Mouse (Mus musculus) megakaryocyte-erythroid progenitor cell, adult 5-6 weeks (primary cell): Measurements from ENCODE around the gene Ankfy1. TPM values are rescaled to one million over a fixed set of nuclear protein-coding genes. Genes with fewer than 3 reads are reported as not detected.

Source experiments
- ATAC-seq: replicated peaks from 2 replicates; pipeline ENCODE4 v1.8.0; 2016; ENCODE audit warnings: mild to moderate bottlenecking, inconsistent platforms; ENCODE audit not compliant: severe bottlenecking, poor library complexity, low FRiP score, low TSS enrichment
- total RNA-seq, 2 experiments: library from RNA; stranded (forward) in 1 of 2; stranded (reverse) in 1 of 2; fragments of 200-1000, 215-1000 nt in 1 of 2; fragments of >200 nt in 1 of 2; fragmentation: Nextera tagmentation in 1 of 2; gene quantifications; 2 replicates each; pipeline ENCODE4 v1.2.3; 2014 to 2017

Ankfy1 gene
- total RNA-seq (2014; fragmentation: Nextera tagmentation) (27.7 and 30.3 TPM in 2 replicates), total RNA-seq (2017) (24.0 and 28.9 TPM in 2 replicates)

DNA sequence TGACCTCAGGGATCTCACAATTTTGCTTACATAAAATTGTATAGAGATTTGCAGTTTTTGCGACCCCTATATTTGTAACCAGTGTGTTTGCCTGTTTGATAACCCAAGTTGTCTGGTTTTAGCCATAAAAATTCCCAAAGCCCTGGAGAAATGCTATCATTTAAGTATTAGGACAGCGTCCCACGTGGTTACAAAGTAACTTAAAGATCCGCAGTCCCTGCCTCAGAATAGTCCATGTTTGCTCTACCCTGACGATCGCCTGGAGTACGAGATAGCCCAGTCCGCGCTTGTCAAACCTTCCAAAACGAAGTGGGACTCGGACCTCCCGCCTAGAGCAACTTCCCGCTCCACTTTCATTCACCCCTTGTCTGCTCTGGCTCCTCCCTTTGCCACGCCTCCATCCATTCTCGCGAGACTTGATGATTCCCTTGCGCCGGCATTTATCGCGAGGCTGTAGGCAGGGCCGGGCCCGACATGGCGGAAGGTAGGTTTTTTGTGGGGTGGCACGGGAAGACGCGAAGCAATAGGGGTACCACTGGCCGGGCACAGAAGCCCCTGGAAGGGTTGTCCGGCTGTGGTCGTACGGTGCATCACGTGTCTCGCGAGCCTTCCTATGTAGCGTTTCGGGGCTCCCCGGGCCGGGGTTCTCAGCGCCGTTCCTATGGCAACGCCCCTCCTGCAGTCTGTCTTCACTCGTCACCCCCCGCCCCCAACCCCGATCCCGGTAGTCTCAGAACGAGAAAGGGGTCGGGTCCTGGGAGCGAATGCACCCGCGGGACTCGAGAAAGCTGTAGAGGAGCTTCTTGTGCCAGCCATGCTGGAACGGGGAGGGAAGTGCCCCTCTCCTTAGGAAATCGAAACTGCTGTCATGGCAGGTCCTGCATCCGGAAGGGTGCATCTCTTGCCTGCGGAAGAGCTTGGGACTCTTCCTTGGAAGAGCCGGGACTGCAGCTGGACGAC, at the start of gene Ankfy1:
Gene Ankfy1, plus strand, starts transcription at position 456 of the 960 bp plus-strand sequence.
- ATAC-seq = peak; percentile 89

DNA sequence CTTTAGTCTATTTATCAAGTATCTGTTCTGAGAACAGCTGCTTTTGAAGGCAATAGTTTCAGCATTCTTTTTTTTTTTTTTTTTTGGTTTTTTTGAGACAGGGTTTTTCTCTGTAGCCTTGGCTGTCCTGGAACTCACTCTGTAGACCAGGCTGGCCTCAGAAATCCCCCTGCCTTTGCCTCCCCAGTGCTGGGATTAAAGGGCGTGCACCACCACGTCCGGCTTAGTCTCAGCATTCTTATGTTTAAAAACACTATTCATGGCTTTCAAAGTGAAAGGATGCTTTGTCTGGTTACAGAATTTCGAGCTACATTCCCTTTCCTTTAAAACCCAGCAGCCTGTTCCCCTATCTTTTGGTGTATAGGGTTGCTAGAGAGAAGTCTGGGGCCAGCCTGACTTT, 47.1 kb upstream of the Ankfy1 start:
- ATAC-seq = no peak

DNA sequence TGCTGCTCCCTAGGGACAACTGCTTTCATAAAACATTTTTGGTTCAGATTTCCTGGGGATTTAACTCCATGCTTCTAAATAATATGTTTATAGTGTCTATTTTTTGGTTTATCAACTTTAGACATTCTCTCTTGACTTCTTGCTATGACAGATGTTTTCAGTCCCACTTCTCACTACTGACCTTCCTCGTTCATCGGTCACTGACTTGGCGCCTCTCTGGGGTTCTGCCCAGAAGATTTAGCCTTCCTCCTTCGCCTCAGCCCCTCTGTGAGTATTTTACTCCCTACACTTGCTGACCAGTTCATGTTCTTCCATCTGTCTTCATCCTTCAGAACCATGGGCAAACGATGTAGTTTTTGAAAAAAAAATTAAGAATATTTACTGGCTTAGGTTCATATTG, 44.4 kb upstream of the Ankfy1 start:
- ATAC-seq = no peak

DNA sequence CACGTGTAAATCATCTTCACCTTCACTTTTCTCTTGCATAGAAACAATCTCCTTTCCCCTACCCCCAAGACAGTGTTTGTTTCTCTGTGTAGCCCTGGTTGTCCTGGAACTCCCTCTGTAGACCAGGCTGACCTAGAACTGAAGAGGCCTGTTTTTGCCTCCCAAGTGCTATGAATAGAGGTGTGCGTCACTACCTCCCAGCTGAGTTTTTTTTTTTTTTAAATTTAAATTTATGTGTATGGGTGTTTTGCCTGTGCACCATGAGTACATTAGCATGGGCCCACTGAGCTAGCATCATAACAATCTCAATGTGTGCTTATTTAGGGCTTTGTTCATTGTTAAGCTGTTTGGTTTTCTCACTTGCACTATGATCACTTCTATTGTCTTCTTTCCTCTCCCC, 39.5 kb upstream of the Ankfy1 start:
- ATAC-seq = no peak

DNA sequence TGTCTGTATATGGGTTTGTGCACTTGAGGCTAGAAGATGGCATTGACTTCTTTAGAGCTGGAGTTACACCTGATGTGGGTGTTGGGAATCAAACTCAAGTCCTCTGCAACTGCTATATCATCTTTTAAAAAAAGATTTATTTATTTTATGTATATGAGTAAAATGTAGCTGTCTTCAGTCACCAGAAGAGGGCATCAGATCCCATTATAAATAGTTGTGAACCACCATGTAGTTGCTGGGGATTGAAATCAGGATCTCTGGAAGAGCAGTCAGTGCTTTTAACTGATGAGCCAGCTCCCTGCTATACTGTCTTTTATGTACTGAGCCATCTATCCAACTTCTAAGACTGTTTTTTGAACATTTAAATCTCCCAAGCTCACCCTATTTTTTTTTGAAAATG, 29.9 kb upstream of the Ankfy1 start:
- no peak for ATAC-seq

DNA sequence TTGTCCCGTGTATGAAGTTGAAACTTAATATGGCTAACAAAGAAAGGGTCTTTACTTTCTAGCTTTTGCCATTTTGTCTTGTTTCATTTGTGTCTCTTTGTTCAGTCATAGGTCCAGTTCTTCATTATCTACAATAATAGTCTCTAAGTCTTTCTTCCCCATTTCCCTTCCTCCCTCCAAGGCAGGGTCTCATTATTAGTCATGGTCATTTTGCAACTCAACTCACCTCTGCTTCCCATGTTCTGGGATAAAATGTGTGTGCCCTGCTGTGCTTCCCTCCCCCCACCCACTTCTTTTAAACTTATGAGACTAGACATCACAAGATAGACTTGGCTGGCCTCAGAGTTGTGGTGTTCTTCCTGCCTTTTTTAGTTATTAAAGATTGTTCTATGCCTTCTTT, 29.4 kb upstream of the Ankfy1 start:
- no peak for ATAC-seq

DNA sequence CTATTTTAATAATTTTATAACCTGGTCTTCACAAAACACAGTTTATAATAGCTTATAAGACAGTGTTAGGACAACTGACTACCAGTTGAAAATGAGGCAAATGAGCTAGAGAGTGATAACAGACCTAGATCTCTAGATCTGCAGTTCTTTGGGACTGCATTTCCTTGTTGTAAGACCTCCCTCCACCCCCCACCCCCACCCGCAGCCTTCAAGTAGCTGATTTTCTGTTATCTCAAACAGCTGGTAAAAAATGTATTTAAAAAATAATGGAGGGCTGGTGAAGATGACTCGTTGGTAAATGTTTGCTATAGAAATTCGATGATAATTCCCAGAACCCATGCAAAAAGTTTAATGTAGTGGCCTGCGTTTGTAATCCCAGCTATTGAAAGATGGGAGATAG, 25.2 kb upstream of the Ankfy1 start:
- ATAC-seq = no peak

DNA sequence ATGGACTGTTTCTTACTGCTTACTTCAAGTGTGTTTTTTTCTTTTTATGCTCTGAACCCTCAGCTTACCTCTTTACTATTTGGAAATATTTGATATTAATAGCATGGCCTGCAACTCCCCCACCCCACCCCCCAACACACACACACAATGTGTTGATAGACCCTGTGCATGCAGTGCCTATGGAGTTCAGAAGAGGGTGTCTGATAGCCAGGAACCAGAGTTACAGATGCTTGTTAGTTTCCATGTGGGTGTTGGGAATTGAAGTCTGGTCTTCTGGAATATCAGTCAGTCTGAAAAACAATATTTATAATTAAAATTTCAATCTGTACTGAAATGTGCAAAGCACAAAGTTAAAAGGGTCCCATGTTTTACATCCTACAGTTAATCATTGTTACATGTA, 19.2 kb upstream of the Ankfy1 start:
- ATAC-seq = no peak

DNA sequence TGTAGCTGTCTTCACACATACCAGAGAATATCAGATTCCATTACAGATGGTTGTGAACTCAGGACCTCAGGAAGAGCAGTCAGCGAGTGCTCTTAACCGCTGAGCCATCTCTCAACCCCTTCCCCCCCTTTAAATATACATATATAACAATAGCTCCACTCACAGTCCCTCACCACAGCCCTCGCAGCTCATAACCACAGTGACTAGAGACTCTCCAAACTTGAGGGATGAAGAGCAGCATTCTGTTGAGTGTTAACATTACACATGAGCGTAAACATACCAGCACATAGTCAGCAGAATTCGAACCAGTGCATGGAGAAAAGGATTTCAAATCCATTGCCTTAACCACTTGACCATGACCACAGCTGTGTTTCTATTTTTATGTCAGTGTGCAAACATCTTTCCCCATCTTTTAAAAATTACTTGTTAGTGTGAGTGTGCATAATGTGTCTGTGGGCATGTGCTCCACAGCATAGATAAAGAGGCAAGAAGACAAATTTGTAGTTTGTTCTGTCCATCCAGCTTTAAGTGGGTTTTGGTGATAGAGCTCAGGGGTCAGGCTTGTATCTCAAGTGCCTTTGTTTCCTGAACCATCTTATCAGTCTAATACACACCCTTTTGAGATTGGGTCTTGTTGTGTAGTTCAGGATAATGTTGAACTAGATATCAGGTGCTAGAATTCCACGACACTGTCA, 18.4 kb upstream of the Ankfy1 start:
- ATAC-seq = peak; percentile 65

DNA sequence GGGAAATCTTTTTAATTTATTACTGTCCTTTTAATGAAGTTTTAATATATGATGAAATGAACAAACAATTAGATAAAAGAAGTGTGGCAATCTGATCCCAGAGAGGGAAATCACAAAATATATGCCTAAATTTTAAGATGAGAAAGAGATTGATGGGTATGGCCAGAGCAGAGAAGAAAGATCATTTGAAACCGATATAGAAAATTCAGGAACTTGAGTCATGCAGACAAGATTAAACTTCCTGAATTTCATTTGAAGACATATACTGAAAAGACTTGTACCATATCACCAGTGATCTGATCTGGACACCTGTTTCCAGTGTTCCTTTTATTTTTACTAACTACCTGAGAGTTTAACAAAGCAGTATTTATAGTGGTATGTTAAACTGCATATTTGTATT, 17.4 kb upstream of the Ankfy1 start:
- no peak for ATAC-seq

DNA sequence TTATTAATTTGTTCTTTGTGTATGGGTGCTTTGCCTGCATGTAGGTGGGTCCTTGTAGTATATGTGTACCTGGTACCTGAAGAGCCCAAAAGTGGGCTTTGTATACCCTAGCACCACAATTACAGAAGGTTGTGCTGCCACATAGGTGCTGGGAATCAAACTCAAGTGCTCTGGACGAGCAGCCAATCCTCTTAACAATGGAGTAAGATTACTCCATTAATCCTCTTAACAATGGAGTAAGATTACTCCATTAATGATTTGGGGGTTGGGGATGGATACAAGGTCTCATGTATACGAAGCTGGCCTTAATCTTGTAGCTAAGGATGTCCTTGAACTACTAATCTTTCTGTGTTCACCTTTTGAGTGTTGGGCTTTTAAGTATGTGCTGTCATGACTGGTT, 14.5 kb upstream of the Ankfy1 start:
- no peak for ATAC-seq

DNA sequence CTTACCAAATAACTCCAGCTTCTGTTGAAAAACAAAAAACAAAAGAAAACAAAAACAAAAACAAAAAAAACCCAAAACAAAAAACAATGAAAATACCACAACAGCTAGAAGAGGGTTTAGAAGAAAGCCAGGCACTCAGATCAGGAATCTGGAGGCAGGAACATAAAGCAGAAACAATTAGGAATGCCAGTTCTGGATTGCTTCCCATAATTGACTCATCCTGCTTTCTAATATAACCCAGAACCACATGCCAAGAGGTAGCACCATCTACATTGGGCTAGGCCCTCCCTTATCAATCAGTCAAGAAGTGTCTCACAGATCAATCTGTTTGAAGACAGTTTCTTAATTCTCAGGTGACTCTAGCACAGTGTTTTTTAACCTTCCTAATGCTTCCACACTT, 9.1 kb upstream of the Ankfy1 start:
- ATAC-seq = no peak

DNA sequence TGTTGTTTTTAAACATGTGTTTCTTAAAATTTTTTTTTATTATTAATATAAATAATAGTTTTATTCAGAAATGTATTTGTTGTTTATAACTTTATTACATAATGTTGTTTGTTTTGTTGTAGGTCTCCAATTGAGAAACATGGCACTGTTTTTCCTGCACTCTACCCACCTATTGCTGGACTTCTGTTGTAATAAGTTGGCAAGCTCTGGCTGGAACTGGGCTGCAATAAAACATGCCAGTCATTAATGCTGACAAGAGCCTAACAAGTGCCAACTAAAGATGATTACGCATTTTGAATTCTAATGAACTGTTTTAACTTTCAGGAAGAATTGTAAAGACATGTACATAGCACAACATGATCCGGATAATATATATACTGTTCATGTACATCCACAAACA, 6.4 kb upstream of the Ankfy1 start:
- no peak for ATAC-seq

DNA sequence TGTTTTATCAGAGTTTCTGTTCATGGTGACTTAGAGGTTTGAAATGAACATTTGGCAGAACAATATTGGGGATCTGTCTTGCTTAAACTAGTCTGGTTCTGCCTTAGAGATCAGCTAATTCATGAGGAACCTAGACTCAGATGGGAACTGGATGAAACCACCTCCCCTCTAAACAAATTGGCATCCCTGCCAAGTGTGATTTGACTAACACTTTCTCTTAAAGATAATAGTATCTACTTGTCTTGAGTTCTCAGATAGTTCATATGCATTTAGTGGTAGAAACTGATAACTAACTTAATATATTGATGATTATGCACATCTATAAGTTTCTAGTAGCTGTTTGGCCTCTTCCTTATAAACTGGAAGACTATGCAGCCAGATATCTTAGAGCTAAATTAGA, 3.1 kb upstream of the Ankfy1 start:
- ATAC-seq = no peak

DNA sequence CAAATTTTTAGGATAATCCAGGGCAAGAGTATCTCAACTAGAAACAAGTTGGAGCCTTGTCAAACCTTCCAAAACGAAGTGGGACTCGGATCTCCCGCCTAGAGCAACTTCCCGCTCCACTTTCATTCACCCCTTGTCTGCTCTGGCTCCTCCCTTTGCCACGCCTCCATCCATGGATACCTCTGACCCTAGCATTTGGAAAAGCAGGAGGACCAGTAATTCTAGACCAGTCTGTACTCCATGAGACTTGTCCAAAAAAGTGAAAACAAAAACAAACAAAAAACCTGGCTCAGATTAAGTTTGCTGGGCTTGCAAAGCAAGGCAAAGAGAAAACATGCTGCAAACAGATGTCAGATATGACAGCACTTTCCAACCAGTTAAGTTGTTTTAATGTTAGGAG, 1.6 kb upstream of the Ankfy1 start:
- ATAC-seq = no peak

DNA sequence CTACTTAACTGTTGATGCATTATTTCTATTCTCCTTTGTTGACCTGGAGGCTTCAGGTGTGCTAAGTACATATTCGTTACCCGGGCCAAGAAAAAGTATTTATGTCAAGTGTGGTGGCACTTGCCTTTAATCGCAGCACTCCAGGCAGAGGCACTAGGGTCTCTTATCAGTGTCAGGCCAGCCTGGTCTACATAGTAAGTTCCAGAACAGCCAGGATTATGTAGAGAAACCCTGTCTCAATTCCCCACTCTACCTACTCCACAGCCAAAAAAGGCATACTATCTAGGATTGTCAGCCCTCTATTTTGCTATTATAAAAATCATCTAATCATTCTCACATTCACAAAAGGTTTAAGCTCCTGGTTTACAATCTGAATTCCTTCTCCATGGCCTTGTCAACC, 691 bp upstream of the Ankfy1 start:
- peak; percentile 78 for ATAC-seq

DNA sequence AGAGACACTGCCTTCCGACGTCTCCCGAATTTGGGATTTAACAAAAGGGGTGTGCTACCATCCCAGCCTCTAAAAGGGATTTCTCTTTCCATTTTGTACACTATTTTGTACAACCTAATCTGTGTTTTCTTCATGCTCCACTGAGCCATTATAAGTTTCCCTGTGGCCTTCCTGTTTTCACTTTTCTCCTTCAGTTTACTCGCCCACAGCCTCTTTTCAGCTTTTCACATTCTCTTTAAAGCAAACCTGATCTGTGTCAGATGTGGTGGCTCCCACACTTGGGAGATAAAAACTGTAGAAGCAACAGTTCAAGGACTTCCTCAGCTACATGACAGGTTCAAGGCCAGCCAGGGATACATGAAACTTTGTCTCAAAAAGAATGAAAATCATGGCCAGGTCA, 2.5 kb downstream of the Ankfy1 start:
- no peak for ATAC-seq

DNA sequence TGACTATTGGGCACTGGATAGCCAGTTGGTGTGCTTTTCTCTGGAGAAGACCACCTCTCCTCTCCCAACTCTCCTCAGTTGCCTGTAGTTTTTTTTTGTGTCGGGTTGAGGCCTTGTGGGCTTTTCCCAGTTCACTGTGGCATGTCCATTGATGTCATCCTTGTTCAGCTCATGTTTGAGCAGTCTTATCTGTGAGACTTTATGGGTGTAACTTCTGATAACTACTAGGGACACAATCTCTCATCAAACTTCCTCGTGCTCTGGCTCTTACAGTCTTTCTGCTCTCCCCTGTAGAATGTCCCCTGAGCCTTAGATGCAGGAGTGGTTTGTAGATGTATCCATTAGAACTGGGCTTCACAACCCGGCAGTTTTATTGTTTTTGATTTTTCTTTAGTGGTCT, 5.2 kb downstream of the Ankfy1 start:
- peak; percentile 27; the same call in 1 of the 2 replicates for ATAC-seq

DNA sequence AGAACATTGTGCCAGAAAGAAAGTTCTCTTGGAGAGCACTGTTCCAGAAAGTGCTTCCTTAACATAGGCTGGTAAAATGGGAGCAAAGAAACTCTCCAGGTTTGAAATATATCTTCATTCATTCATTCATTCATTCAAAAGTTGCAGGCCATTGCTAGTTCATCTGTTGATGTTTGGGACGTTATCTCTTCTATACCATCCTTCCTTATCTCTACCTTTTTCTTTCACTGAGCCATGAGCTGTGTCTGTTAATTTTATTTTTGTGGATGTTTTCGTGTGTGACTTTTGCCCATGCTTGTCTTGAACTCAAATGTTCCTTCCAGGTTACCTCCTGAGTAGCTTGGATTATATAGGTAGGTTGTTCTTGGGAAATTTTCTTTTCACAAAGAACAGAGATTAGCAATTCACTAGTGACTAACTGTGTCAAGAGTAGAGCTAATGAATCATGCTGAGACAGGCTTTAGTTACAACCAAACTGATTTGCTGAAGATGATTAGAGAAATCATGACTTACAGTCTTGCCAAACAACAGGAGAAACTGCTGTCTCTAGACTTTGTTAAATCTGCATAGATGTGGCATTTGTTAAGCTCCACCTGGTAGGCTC, 6.7 kb downstream of the Ankfy1 start:
- no peak for ATAC-seq

DNA sequence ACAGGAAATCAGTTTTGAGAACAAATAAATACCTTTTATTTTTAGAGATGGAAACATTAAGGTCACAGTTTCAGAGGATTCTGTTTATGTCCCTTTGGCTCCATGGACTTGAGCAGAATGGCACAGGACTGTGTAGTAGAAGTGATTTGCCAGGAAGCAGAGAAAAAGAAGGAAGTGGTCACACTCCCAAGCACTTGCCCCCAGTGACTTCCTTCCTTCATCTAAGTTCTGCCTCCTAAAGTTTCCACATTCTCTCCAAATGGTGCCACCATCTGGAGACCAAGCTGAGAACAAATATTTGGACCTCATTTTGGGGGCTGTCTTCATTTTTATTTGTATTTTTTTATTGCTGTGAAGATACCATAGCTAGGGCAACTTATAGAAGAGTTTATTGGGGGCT, 7.5 kb downstream of the Ankfy1 start:
- no peak for ATAC-seq
